Mouse (Mus musculus) midbrain, embryonic 16.5 days (tissue): Measurements from ENCODE around the gene Lrrc15. TPM values are rescaled to one million over a fixed set of nuclear protein-coding genes. Genes with fewer than 3 reads are reported as not detected.

Experiments used
- ATAC-seq: fragments of 200-750 bp; cut with Nextera tagmentation; 2 replicates; pipeline ENCODE4 v1.8.0; 2017; ENCODE audit warnings: moderate TSS enrichment
- H3K27ac ChIP-seq: fragments of 300-500 bp; sonication (generic); 2 replicates; pipeline ENCODE4 v1.5.1; 2014; ENCODE audit warnings: mild to moderate bottlenecking, low read length, mixed read lengths
- H3K27me3 ChIP-seq: fragments of 300-500 bp; sonication (generic); 2 replicates; pipeline ENCODE4 v1.6.1; 2014; ENCODE audit warnings: low read depth, low read length, mixed read lengths; ENCODE audit not compliant: control insufficient read depth, insufficient read depth
- H3K36me3 ChIP-seq: fragments of 300-500 bp; sonication (generic); 2 replicates; pipeline ENCODE4 v1.6.1; 2014; ENCODE audit warnings: mild to moderate bottlenecking, low read length, moderate library complexity, mixed read lengths; ENCODE audit not compliant: control insufficient read depth, insufficient read depth
- H3K4me1 ChIP-seq: fragments of 300-500 bp; sonication (generic); 2 replicates; pipeline ENCODE4 v1.6.1; 2014; ENCODE audit warnings: mild to moderate bottlenecking, low read length, mixed read lengths; ENCODE audit not compliant: control insufficient read depth, insufficient read depth
- H3K4me2 ChIP-seq: fragments of 300-500 bp; sonication (generic); 2 replicates; pipeline ENCODE4 v1.6.1; 2014; ENCODE audit warnings: mild to moderate bottlenecking, low read length, mixed read lengths
- H3K4me3 ChIP-seq: fragments of 300-500 bp; sonication (generic); 2 replicates; pipeline ENCODE4 v1.5.1; 2014; ENCODE audit warnings: low read depth, mild to moderate bottlenecking, low read length, moderate library complexity, mixed read lengths
- H3K9ac ChIP-seq: fragments of 300-500 bp; sonication (generic); 2 replicates; pipeline ENCODE4 v1.6.1; 2014; ENCODE audit warnings: low read depth, low read length, mixed read lengths
- H3K9me3 ChIP-seq: fragments of 300-500 bp; sonication (generic); replicated peaks from 2 replicates; pipeline ENCODE4 v1.6.1; 2014; ENCODE audit warnings: mild to moderate bottlenecking, low read length, mixed read lengths; ENCODE audit not compliant: control insufficient read depth, poor library complexity, severe bottlenecking
- WGBS: fragments of 180-500 bp; shearing (Covaris S2); extraction: QIAGEN DNeasy Blood & Tissue Kit; methylation state at CpG from one replicate; pipeline ENCODE4 v1.1.7; 2014; 5-methylcytosine and 5-hydroxymethylcytosine counted together
- polyA plus RNA-seq: library from polyadenylated mRNA; unstranded; fragments of >200 nt; fragmentation: Nextera tagmentation; extraction: Ambion mirVana; gene quantifications from 2 replicates; pipeline ENCODE4 v1.2.1, GENCODE M21; 2015

The Lrrc15 gene
- 0.21 and 0.25 TPM in 2 replicates for polyA plus RNA-seq

DNA sequence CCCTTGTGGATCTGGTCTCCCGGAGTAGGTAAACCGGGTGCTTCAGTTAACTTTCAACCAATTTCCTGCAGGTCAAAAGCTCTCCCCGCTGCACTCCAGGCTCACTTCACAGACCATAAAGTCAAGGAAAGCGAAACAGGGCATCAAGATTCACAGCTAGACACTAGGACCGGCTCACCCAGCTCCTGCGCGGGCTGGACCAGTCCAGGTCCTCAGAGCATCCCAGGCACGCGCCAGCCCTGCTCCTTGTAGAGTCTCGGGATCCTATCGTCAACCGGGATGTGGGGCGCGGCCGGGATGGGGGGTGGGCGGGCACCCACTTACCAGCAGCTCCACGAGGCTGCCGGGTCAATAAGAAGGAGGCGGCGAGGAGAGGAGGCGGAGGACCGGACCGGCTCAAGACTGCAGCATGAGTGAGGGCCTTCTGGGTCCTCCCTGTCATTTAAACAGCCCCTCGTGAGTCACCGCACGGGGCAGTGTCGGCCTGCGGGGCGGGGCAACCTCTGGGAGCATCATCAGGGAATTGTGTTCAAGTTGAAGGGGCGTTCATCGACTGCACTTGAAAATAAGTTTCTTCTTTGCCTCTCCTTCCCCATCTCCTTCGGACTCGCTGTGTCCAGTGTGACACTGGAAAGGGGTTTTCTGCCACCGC lies at the start of gene Lrrc15:
Lrrc15 (minus strand) TSS at position 413 of the 652 bp plus-strand sequence.
- Histone ChIP-seq H3K27me3 (peaks cover 16% of the 10 kb centered on the region), H3K27ac (no peak within 1 kb of the TSS)

DNA sequence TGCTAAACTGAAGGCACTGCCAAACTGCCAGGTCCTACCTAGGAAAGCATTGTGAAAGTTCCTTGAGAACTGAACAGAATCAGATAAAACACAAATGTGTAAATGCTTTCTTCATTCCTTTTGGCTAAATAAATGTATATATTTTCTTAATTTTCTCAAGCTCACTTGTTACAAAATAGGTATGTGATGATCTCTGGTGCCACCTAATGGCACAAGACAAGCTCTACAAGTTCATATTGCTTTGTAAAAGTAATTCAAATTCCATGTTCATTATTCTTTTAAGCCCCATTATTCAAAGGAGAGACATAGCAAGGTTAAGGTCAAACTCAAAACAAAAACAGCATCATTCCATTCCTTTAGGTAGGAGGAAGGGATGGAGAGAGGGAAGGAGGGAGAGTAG lies 31.2 kb upstream of the Lrrc15 start:
- Histone ChIP-seq H3K27me3 (peaks cover 22% of the 10 kb centered on the region), H3K9ac (no peak overlapping the region), H3K4me2 (no peak overlapping the region), H3K36me3 (no peaks in the 10 kb centered on the region; the same call in 1 of the 2 replicates), H3K27ac (no peak overlapping the region), H3K4me3 (no peak overlapping the region), H3K4me1 (peaks cover 11% of the 10 kb centered on the region), H3K9me3 (no peaks in the 10 kb centered on the region)
- no peak for ATAC-seq

More for the DNA sequence above, at the start of gene Lrrc15:
- ATAC-seq, result peak; percentile 47; the same call in 1 of the 2 replicates
- Histone ChIP-seq H3K9me3 (no peaks in the 10 kb centered on the region), H3K4me2 (peak within 1 kb of the TSS; percentile 50), H3K4me1 (peaks cover 3% of the 10 kb centered on the region; the same call in 1 of the 2 replicates), H3K36me3 (no peaks in the 10 kb centered on the region), H3K4me3 (peak within 1 kb of the TSS; percentile 21), H3K9ac (peak within 1 kb of the TSS; percentile 42)
- 8% methylated on average over 34 of the region's 34 CpGs for WGBS

DNA sequence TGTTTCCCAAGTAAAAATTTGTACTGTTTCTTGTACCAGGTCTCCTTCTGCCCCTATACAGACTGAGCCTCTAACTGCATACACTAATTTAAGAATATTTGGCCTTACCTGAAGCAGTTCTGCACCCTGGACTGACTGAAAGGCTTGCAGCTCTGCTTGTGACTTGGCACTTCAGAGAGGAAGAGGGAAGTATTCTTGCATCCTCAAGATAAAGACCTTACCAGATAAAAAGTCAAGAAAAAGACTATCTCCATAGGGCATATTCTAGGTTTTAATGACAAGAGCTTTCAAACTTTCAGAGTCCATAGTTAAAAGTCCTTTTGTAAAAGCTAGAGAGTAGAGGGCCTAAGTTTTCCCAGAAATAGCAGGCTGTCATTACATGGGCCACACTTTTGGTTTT lies 27.6 kb upstream of the Lrrc15 start, which contains the start of gene Gp5:
Gp5 (minus strand) TSS at position 133 of the 400 bp plus-strand sequence.
- Histone ChIP-seq H3K27ac (no peak within 1 kb of the TSS), H3K4me2 (peak within 1 kb of the TSS; percentile 96), H3K4me3 (peak within 1 kb of the TSS; percentile 67), H3K4me1 (peaks cover 18% of the 10 kb centered on the region), H3K9me3 (no peaks in the 10 kb centered on the region), H3K9ac (peak within 1 kb of the TSS; percentile 74), H3K27me3 (peaks cover 35% of the 10 kb centered on the region), H3K36me3 (no peaks in the 10 kb centered on the region; the same call in 1 of the 2 replicates)
- ATAC-seq, result no peak

DNA sequence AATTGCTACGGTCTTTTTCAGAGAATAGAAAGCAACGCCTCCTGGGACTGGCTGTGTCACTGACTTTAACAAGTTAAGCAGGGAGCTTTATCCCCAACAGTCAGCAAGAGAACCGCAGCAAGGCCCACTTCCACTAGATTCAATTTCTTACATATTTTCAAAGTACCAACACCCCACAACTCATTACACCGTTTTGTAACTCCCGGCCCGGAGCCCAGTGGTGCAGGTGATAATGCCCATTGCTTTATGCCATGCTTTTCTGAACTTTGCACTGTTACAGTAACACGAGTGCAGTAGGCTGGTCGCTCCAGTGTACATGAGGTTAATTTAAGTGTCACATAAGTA lies 27.1 kb upstream of the Lrrc15 start:
- Histone ChIP-seq H3K9ac (no peak overlapping the region), H3K4me1 (peaks cover 18% of the 10 kb centered on the region), H3K36me3 (no peaks in the 10 kb centered on the region; the same call in 1 of the 2 replicates), H3K27me3 (peaks cover 35% of the 10 kb centered on the region), H3K4me3 (no peak overlapping the region), H3K4me2 (peak overlapping the region; percentile 96; the same call in 1 of the 2 replicates), H3K27ac (no peak overlapping the region), H3K9me3 (no peaks in the 10 kb centered on the region)
- WGBS, result 58% methylated on average over 8 of the region's 8 CpGs
- ATAC-seq, result no peak

DNA sequence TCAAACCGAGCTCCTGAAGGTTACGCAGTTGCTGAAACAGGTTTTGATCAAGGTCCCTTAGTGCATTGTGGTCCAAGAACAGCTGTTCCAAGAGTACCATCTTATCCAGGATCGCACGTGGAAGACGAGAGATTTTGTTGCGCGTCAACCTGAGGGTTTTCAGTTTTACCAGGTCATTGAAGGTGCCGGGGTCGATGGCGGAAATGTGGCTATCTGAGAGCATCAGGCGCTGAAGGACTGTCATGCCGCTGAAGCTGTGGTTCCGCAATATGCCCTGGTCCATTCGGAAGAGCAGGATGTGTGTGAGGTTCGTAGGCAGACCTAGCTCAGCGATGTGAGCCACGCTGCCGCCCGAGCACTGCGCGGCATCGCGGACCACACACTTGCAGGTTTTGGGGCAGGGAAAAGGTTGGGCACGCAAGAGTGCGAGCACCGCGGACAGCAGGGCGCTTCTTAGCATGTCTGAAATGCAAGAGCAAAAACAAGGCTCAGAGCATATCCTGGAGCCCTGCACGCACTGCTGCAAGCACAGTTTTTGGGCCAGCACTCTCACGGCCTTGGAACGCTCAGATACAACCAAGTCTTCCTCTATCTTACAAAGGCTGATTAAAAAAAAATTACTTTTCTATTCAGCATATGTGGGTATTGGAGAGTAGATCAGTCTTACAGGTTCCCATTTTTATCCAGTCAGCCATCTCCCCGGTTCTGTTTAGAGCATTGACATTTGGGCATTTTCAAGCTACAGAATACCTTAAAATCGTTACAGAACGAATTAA lies 26.5 kb upstream of the Lrrc15 start:
- H3K9me3 ChIP-seq, result no peaks in the 10 kb centered on the region
- no peaks in the 10 kb centered on the region; the same call in 1 of the 2 replicates for H3K36me3 ChIP-seq
- H3K9ac ChIP-seq, result peak overlapping the region; percentile 74
- WGBS, result 3% methylated on average over 34 of the region's 34 CpGs
- H3K4me1 ChIP-seq, result peaks cover 18% of the 10 kb centered on the region
- peak overlapping the region; percentile 67 for H3K4me3 ChIP-seq
- H3K27ac ChIP-seq, result no peak overlapping the region
- peak; percentile 49; the same call in 1 of the 2 replicates for ATAC-seq
- H3K4me2 ChIP-seq, result peak overlapping the region; percentile 96
- peaks cover 35% of the 10 kb centered on the region for H3K27me3 ChIP-seq

DNA sequence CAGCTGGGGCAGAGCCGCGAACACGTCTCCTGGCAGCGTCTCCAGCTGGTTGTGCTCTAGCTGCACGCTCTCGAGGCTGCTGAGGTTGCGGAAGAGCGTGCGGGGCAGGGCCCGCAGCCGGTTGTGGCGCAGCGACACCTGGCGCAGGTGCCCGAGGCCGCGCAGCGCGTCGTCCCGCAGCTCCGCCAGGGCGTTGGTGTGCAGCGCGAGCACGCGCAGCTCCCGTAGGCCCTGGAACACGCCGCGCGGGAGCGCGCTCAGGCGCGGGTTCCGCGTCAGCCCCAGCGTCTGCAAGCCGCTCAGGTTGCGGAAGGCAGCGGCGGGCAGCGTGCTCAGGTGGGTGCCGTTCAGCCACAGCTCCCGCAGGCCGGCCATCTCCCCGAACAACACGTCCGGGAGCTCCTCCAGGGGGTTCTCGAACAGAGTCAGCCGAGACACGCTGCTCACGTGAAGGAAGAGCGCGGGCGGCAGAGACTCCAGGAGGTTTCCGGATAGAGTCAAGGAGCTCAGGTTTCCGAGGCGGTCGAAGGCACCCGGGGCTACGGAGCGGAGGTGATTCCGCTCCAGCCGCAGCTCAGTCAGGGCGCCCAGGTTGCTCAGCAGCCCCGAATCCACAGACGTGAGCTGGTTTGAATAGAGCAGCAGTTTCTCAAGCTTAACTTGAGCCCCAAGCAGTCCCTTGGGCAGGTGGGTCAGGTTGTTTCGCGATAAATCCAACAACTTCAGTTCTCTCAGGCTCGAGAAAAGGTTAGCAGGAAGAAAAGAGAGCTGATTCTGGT lies 25.7 kb upstream of the Lrrc15 start:
- Histone ChIP-seq H3K9me3 (no peaks in the 10 kb centered on the region), H3K4me1 (peaks cover 18% of the 10 kb centered on the region), H3K4me3 (peak overlapping the region; percentile 67), H3K9ac (peak overlapping the region; percentile 74), H3K27me3 (peaks cover 35% of the 10 kb centered on the region), H3K27ac (peak overlapping the region; percentile 52; the same call in 1 of the 2 replicates), H3K4me2 (peak overlapping the region; percentile 96), H3K36me3 (no peaks in the 10 kb centered on the region; the same call in 1 of the 2 replicates)
- 2% methylated on average over 62 of the region's 72 CpGs for WGBS
- ATAC-seq, result peak; percentile 80

DNA sequence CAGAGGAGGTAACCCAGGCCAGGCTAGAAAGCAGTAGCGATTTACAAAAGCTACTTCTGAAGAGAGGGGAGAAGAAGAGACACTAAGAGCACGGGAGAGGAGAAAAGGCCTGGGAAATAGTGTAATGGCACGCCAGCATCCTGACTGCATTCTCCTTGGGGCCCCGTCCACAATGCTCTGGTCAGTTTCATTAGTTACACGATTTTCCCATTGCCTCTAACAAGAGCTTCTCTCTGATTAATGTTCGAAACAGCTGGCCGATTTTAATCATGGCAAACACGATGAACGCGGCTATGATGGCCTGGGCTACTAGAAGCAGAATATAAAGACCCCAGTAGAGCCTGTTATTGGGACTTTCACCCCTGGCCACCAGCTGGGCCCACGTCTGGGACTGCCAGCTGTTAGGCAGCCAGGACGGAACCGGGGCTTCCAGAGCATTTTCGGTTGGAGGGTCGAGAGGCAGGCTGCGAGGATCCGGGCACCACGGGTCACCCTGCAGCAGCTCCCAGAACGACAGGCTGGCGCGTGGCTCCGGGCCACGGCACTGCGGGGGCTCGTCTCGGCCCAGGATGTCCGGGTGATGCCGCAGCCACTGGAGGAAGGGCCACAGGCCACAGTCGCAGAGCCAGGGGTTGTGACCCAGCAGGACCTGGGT lies 25.0 kb upstream of the Lrrc15 start:
- H3K27me3 ChIP-seq, result peaks cover 35% of the 10 kb centered on the region
- ATAC-seq, result peak; percentile 33
- peaks cover 18% of the 10 kb centered on the region for H3K4me1 ChIP-seq
- peak overlapping the region; percentile 74 for H3K9ac ChIP-seq
- H3K4me3 ChIP-seq, result peak overlapping the region; percentile 67
- H3K9me3 ChIP-seq, result no peaks in the 10 kb centered on the region
- H3K27ac ChIP-seq, result no peak overlapping the region
- 14% methylated on average over 29 of the region's 29 CpGs for WGBS
- H3K4me2 ChIP-seq, result peak overlapping the region; percentile 96
- H3K36me3 ChIP-seq, result no peaks in the 10 kb centered on the region; the same call in 1 of the 2 replicates

DNA sequence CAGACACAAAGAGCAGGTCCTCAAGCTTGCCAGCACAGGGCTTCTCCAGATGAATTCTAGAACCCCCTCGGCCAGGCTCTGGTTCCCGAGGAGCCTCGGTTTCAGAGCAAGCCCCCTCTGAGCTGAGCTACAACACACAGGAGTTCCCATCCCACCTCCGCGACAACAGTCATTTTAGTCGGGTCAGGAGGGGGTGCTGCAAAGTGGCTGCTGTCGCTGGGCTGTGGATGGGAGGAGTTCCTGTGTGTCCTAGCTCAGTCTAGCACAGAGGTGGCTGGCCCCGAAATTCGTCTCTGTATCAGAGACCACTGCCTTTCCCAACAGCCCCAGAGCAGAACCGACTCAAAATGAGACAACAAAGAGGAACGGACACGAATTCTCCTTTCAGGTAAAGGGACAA lies 24.2 kb upstream of the Lrrc15 start:
- Histone ChIP-seq H3K9me3 (no peaks in the 10 kb centered on the region), H3K4me3 (no peak overlapping the region), H3K27ac (no peak overlapping the region), H3K4me2 (no peak overlapping the region), H3K9ac (no peak overlapping the region), H3K4me1 (peaks cover 18% of the 10 kb centered on the region), H3K36me3 (no peaks in the 10 kb centered on the region; the same call in 1 of the 2 replicates), H3K27me3 (peaks cover 35% of the 10 kb centered on the region)
- WGBS, result 61% methylated on average over 12 of the region's 12 CpGs
- ATAC-seq, result no peak
